Mouse (Mus musculus): ENCODE results near the gene Lmx1a.

Lmx1a gene

DNA sequence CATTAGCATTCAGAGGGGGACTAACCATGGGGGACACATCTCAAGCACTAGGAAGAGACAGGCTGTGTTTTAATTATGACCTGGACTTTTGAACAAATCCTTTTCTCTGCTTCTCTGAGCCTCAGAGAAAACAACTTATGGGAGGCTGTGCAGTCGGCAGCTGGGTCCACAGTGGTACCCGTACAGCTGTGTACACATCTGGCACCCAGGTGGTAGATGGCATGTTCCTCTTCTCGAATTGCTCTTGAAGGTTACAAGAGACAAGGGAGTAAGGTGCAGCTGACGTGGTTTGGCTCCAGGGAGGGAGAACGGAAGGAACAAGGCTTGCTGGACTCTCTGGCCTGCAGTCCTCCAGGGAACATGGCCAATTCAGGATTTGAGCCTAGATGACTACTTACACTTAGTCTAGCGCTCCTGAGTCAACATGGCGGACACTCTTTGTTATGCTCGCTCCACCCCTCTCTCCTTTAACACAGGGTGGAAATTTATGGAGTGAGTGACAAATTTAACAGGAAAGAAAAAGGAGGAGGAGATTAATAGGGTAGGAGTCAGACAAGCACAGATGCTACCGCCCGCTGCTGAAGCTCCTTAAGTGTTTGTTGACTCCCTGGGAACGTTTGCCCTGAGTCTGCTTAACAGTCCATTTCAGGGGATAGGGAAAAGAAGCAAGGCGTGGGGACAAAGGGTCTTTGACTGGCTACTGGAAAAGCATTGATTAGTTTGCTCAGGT lies 99.8 kb downstream of the Lmx1a start:
- DNase-seq, result no peak

DNA sequence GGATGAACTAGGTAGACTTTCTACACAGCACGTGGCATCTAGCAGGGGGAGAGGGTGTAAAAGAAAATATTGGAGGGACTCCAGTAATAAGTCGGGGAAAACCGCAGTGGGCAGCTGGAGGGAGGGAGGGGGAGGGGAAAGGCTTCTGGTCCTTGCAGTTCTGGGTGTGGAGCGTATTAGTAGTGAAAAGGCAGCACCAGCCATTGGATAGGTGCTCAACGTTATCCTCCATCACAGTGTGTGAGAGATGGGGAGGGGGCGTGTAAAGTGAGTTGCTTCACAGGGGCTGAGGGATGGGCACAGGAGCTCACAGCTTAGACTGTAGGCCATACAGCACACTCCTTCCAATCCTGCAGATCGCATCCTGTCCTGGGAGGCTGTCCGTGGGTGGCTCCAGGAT lies 100.4 kb downstream of the Lmx1a start:
- no peak for DNase-seq

GRCm38 (mm10) chr1:167790688-167791087 lies 101.7 kb downstream of the Lmx1a start:
- no peak for DNase-seq

DNA sequence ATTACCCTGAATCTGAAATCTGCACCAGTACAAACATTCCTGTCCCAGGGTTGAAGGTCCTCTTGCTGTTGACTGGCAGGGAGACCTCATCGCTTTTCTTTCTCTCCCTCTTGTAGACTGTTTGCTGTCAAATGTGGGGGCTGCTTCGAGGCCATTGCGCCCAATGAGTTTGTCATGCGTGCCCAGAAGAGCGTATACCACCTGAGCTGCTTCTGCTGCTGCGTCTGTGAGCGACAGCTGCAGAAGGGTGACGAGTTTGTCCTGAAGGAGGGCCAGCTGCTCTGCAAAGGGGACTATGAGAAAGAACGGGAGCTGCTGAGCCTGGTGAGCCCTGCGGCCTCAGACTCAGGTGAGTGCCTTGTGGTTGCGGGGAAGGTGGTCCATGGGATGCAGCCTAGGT lies 102.2 kb downstream of the Lmx1a start:
- no peak for DNase-seq

DNA sequence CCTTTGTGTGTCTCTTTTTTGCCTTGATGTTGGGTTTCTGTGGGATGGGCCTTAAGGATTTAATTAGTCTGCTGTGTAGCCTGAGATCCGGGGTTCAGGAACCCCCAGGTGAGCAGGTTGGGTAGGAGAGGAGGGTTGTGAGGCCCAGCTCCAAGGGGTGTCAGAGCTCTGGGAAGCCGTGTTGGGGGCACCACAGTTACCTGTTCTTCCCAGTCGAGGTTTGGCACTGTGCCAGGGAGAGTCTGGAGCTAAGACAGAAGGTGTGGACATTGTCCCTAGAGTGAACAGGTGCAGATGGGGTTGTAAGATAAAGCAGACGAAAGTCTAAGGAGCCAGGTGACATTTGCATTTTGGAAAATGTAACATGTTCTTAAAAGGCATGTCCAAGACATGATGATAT lies 112.9 kb downstream of the Lmx1a start:
- DNase-seq, result no peak

- DNase-seq, result no peak
Measured at GRCm38 (mm10) chr1:167802510-167803271, 113.7 kb downstream of the Lmx1a start.

- DNase-seq, result no peak
Measured at GRCm38 (mm10) chr1:167803351-167803981, 114.4 kb downstream of the Lmx1a start.

- DNase-seq, result no peak
Measured at GRCm38 (mm10) chr1:167804836-167805235, 115.8 kb downstream of the Lmx1a start.

- no peak for DNase-seq
Measured at GRCm38 (mm10) chr1:167811141-167811540, 122.1 kb downstream of the Lmx1a start.

DNA sequence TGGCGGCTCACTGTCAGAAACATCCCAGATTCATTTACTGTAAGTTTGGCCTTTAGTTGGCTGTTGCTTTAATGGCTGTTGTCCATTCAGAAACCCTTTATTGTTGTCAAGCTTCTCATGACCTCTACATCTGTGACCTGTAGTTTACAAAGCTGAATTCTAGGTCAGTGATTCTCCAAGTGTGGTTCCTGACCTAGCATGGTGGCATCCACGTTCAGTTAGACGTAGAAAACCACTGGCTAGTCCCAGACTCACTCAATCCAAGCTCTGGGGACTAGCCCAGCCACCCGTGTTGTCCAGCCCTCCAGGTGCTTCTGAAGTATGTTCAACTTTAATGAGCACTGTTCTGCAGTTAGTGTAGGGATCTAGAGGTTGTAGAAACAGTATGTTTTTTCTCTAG lies 126.1 kb downstream of the Lmx1a start:
- DNase-seq, result no peak

GRCm38 (mm10) chr1:167817028-167817427 lies 128.0 kb downstream of the Lmx1a start:
- DNase-seq, result no peak

DNA sequence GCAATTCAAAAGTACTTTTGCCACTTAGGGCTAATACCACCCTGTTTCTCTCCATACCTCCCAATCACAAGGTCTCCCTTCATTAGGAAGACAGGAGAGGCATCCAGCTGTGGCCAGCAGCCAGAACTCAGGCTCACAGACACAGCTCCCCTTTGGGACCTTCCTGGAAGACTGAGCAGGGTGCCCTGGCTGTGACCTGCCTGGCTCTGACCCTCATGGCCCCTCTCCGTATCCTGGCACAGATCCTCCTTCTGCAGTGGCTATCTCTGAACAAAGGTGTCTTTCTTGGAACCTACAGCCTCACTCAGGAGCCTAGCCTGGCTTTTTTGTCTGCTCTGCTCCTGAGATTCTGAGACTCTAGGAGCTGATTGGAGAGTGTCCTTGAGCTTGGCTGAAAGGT lies 128.6 kb downstream of the Lmx1a start:
- no peak for DNase-seq

DNA sequence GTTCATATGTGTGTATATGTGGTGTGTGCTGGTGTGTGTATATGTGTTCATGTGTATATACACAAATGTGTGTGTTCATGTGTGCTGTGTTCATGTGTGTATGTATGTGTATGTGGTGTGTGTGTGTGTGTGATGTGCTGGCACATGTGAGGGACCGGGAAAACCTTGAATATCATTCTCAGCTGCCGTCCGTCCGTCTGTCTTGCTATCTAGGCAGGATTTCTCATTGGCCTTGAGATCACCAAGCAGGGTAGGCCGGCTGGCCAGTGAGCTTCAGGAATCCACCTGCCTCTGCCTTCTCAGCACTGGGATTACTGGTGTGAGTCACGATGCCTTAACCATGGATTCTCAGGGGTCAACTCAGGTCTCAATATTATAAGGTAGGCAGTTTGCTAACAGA lies 131.0 kb downstream of the Lmx1a start:
- DNase-seq, result no peak

- no peak for DNase-seq
Measured at GRCm38 (mm10) chr1:167821125-167821524, 132.1 kb downstream of the Lmx1a start.

- DNase-seq, result no peak
Measured at GRCm38 (mm10) chr1:167830291-167830690, 141.3 kb downstream of the Lmx1a start.

GRCm38 (mm10) chr1:167831601-167832000 lies 142.6 kb downstream of the Lmx1a start:
- DNase-seq, result no peak

DNA sequence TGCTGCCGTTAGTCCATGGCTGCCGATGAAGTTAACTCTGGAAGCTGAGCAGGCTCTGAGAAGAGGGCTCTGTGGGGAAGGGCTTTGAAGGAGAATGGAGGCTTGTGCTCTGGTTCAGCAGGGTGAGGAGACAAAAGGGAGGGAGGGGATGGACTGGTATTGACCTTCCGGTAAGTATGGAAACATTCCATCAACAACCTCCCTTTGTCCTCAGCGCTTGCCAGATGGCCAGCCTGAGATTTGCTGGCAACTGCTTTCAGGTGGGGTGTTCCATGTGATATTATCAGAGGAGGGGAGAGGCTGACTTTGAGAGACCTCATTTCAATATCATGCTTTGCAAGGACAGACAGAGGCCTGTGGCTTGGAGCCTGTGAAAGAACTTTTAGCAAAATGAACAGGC lies 165.8 kb downstream of the Lmx1a start:
- DNase-seq, result no peak

DNA sequence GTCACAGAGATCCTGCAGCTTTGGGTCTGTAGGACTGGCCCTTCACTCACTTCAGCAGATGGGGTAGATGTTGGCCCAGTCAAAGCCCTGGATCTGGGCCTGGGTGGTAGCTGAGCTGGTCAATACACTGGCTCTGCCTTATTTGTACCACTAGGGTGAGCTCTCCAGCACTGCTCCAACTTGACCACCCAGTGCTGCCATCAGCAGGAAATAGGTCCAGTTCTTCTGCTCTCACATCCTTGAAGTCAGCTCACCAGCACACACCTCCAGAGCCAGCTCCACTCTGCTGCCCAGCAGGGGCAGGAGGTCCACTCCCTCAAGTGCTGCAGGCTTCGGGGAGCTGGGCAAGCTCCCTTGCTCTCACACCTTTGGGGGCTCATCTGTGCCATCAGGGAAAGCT lies 183.0 kb downstream of the Lmx1a start:
- DNase-seq, result no peak

DNA sequence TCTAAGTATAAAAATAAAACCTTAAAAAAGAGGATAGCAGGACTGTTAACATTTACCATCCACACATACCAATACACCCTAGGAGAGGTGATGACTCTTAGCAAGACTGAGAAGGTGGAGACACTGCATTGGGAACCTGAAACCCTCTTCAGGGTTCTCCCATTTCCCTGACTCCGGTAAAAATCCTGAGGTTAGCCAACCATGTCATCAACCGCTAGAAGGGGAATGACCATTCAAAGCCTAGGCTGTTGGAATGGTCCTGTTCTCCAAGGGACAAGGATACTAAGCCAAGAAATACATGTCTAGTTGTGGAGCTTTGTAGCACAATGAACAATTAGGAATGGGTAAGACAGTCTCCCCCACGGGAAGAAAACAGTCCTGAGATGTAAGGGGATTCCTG lies 185.1 kb downstream of the Lmx1a start:
- DNase-seq, result no peak

- DNase-seq, result no peak
Measured at GRCm38 (mm10) chr1:167877931-167878330, 188.9 kb downstream of the Lmx1a start.

DNA sequence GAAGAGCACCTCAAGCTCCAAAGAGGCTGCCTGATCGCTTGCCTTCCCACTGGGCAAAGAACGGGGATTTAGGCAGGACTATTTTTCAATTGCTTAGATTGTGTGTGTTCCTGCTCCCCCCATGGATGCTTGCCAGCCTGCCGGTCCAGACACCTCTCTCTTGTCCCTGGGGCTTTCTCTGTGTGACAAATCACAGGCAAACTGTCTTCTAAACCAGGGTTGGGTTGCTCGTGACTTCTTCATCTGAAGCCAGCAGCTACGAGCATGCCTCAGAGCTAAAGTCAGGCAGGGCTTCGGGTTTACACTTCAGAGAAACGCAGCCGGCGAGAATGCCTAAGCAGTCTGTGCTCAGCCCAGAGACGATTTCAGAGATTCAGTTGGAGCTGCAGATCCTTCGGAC lies 189.3 kb downstream of the Lmx1a start:
- DNase-seq, result no peak

- no peak for DNase-seq
Measured at GRCm38 (mm10) chr1:167885776-167886175, 196.7 kb downstream of the Lmx1a start.

GRCm38 (mm10) chr1:167888120-167888519 lies 199.1 kb downstream of the Lmx1a start:
- no peak for DNase-seq

DNA sequence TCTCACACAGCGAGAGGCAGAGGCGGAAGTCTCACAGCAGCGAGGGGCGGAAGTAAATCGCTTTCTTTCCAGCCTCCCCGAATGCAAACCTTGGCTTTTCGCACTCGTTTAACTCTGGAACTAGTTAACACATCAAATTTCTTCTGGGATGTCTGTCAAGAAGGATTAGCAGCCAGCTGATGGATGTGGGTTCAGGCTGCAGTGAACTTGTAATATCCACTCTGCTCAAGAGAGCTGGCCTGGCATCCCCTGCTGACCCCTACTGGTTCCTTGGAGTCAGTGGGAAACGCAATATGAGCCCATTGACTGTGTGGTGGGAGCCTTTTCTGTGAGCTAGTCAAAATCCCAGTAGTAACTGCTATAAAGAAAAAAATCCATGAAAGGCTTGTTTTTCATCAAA lies 199.8 kb downstream of the Lmx1a start:
- DNase-seq, result no peak

Measured in cerebellum, adult 18-20 months (tissue).